Mouse (Mus musculus) bone marrow macrophage, adult 2 months (primary cell): ENCODE measurements around the gene Txndc8. TPM values are rescaled to one million over a fixed set of nuclear protein-coding genes. Genes with fewer than 3 reads are reported as not detected.

Experiments
- H3K27ac ChIP-seq: 2 replicates; pipeline ENCODE4 v1.5.1; 2012; ENCODE audit warnings: low read depth, low read length; ENCODE audit not compliant: insufficient read depth
- H3K4me1 ChIP-seq: 2 replicates; pipeline ENCODE4 v1.6.1; 2012; ENCODE audit warnings: low read length; ENCODE audit not compliant: control insufficient read depth, insufficient read depth
- H3K4me3 ChIP-seq: 2 replicates; pipeline ENCODE4 v1.5.1; 2012; ENCODE audit warnings: mild to moderate bottlenecking, low read length, moderate library complexity; ENCODE audit not compliant: insufficient read depth
- CTCF ChIP-seq: IDR thresholded peaks from 2 replicates; pipeline ENCODE4 v1.5.1; 2012; ENCODE audit warnings: low read depth, mild to moderate bottlenecking, low read length, moderate library complexity
- POLR2A ChIP-seq: IDR thresholded peaks from 2 replicates; pipeline ENCODE4 v1.6.1; 2012; ENCODE audit warnings: mild to moderate bottlenecking, low read depth, low read length, borderline replicate concordance
- polyA plus RNA-seq: library from polyadenylated mRNA; stranded (reverse); fragments of >200 nt; gene quantifications from 2 replicates; pipeline ENCODE4 v1.2.4, GENCODE M21; 2012; ENCODE audit not compliant: missing spikeins, insufficient read depth, insufficient read length

The Txndc8 gene
- polyA plus RNA-seq, 1 experiment, result not detected

- TF ChIP-seq POLR2A, result no peak
- Histone ChIP-seq H3K4me3 (no peak overlapping the region), H3K4me1 (no peaks in the 10 kb centered on the region), H3K27ac (no peak overlapping the region)
Measured at GRCm38 (mm10) chr4:57991425-57991824, 17.5 kb downstream of the Txndc8 start.

- Histone ChIP-seq H3K27ac (no peak overlapping the region), H3K4me1 (no peaks in the 10 kb centered on the region), H3K4me3 (no peak overlapping the region)
- no peak for TF ChIP-seq POLR2A
- TF ChIP-seq CTCF, result no peak
Measured at GRCm38 (mm10) chr4:57974400-57975117, 34.4 kb downstream of the Txndc8 start.

GRCm38 (mm10) chr4:57973592-57974268 is 35.2 kb downstream of the Txndc8 start:
- H3K4me1 ChIP-seq, result no peaks in the 10 kb centered on the region
- TF ChIP-seq CTCF, result no peak
- no peak for TF ChIP-seq POLR2A
- H3K4me3 ChIP-seq, result no peak overlapping the region
- no peak overlapping the region for H3K27ac ChIP-seq

GRCm38 (mm10) chr4:57970285-57970684 is 38.6 kb downstream of the Txndc8 start:
- no peak overlapping the region for H3K4me3 ChIP-seq
- TF ChIP-seq POLR2A (no peak), CTCF (no peak)
- no peaks in the 10 kb centered on the region for H3K4me1 ChIP-seq
- no peak overlapping the region for H3K27ac ChIP-seq

GRCm38 (mm10) chr4:57967195-57967594 is 41.7 kb downstream of the Txndc8 start:
- Histone ChIP-seq H3K4me1 (no peaks in the 10 kb centered on the region), H3K27ac (no peak overlapping the region), H3K4me3 (no peak overlapping the region)
- TF ChIP-seq CTCF (no peak), POLR2A (no peak)

GRCm38 (mm10) chr4:57965516-57965915 is 43.4 kb downstream of the Txndc8 start:
- TF ChIP-seq POLR2A (no peak), CTCF (no peak)
- no peak overlapping the region for H3K4me3 ChIP-seq
- no peak overlapping the region for H3K27ac ChIP-seq
- H3K4me1 ChIP-seq, result no peaks in the 10 kb centered on the region

GRCm38 (mm10) chr4:57964143-57964542 is 44.8 kb downstream of the Txndc8 start:
- Histone ChIP-seq H3K4me3 (no peak overlapping the region), H3K4me1 (peaks cover 2% of the 10 kb centered on the region; the same call in 1 of the 2 replicates), H3K27ac (no peak overlapping the region)
- TF ChIP-seq POLR2A (no peak), CTCF (no peak)

GRCm38 (mm10) chr4:57959056-57959455 is 49.9 kb downstream of the Txndc8 start:
- H3K4me1 ChIP-seq, result peaks cover 22% of the 10 kb centered on the region
- H3K27ac ChIP-seq, result no peak overlapping the region
- TF ChIP-seq CTCF, result no peak
- no peak for TF ChIP-seq POLR2A
- no peak overlapping the region for H3K4me3 ChIP-seq

GRCm38 (mm10) chr4:57958098-57958497 is 50.8 kb downstream of the Txndc8 start:
- no peak overlapping the region; the same call in 1 of the 2 replicates for H3K27ac ChIP-seq
- peaks cover 29% of the 10 kb centered on the region for H3K4me1 ChIP-seq
- TF ChIP-seq CTCF (no peak), POLR2A (no peak)
- peak overlapping the region; percentile 72; the same call in 1 of the 2 replicates for H3K4me3 ChIP-seq
